Mouse (Mus musculus) kidney, adult 8-10 months (tissue): ENCODE results near the gene Uqcc2.
A peak's percentile ranks its signal among the peaks of the same experiment; 100 is the strongest.

Experiments used
- DNase-seq, 2 experiments: peaks; one replicate each; pipeline ENCODE4 v3.0.0; 2022

Uqcc2 gene

DNA sequence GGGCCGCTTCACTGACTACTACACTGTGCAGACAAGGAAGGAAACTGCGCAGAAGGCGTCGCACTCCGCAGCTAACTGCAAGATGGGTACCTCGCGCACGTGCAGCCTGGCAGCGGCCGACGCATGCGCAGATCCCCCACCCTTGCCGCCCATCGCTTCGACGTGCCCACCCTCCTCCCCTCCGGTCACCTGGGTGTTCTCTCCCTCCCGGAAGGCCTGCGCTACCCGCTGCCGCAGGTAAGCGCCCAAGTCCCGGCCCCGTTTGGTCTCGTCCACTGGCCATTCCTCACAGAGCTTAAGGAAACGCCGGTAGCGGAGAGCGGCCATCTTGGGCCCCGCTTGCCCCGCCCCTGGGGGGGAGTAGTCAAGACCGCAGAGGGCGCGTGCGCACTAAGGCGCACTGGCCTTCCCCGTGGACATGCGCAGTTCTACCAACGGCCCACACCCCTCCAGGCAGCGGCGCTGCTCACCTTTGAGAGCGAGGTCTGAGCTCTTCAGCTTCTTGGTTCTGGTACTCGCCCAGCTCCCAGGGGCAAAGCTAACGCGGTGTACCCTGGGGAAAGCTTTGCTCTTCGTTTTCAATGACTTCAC lies at the start of gene Uqcc2:
Gene Uqcc2 (minus strand): TSS at position 366 of the 591 bp plus-strand sequence.
- peak; percentile 96 to 98 for DNase-seq

DNA sequence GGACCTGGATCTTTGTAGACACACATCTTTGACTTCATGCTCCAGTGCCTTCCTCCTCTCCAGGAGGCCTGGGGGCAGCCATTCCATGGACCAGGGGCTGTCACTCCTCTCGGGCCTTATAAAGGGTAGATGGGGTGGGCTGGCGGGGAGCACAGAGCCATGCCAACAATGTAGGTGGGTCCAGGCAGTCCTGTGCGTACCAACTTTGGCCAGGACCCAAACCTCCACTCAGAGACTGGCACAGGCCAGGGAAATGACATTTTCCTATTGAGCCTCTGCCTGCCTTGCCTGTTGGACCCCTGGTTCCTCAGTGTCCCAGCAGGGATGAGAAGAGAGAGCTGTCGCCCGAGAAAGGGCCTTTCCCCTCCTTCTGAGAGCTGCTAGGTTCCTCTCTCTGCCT lies 48.7 kb upstream of the Uqcc2 start:
- no peak for DNase-seq

DNA sequence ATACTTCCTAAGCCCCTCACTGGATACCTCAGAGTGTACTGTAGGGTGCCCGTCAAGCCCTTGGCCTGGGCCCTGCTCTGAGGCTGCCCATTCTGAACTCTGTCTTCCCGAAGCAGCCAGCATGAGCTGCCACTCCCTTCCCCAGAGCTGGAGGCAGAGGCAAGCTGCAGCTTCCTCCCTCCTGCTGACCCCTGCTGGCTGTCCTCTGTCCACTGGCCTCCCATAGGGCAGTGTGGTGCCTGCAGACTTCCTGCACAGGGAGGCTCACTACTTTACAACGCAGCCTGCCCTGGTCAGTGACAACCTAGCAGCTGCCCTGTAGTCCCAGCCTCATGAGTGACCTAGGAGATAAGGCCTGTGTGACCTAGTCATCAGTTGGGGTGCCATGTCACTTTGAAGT lies 48.0 kb upstream of the Uqcc2 start:
- DNase-seq: no peak

- DNase-seq: no peak
Measured at GRCm38 (mm10) chr17:27179681-27180280, 46.1 kb upstream of the Uqcc2 start.

DNA sequence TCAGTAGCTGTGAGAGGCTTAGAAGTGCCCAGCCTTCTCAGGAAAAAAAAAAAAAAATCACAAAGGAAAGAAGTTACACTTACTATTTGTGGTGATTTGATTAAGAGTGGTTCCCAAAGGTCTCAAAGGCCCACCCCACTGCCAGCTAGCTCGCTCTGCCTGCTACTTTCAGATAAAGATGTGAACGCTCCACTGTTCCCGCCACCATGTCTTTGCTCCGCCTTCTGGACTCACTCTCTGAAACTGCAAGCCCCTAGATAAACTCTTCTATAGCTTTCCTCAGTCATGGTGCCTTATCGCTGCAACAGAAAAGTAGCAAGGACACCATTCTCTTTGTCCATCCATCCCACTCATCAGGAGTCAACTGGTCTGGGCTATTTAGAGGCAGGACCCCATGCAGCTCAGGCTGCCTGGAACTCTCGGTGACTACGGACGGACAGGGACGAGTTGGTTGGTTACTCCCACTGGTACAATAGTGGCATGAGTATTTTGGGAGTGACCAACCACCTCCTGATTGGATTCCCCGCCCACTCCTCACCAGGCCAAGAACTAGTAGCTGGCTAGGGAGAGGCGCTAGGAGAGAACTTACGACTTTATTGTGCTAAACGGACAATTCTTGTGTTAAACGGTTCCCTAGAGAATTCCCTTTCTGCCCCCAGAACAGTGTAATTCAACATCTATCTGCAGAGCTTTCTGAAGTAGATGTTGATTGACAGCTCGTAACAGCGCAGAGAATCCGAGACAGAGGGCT lies 44.9 kb upstream of the Uqcc2 start:
- no peak for DNase-seq

GRCm38 (mm10) chr17:27178019-27178418 lies 44.3 kb upstream of the Uqcc2 start:
- DNase-seq: no peak

GRCm38 (mm10) chr17:27176754-27177153 lies 43.0 kb upstream of the Uqcc2 start:
- no peak for DNase-seq

GRCm38 (mm10) chr17:27176287-27176686 lies 42.6 kb upstream of the Uqcc2 start:
- DNase-seq: no peak

GRCm38 (mm10) chr17:27175196-27175874 lies 41.6 kb upstream of the Uqcc2 start:
- DNase-seq: no peak

DNA sequence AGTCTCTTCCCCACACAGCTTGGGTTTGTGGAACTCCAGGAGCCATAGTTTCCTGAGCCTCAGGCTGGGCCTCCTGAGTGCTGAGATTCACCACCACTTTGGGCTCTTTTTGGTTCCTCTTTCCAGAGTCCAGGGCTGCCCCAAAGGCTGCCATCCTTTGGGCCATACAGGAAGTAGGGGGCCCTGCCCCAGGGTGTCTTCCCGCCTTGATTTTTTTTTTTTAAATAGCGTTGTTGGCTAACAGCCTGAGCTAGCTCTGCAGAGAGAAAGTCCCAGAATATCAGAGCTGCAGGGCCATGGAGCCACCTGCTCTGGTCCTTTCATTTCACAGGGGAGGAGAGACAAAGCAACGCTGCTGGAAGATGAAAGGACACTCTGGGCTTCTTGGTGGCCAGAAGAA lies 40.0 kb upstream of the Uqcc2 start:
- no peak for DNase-seq

DNA sequence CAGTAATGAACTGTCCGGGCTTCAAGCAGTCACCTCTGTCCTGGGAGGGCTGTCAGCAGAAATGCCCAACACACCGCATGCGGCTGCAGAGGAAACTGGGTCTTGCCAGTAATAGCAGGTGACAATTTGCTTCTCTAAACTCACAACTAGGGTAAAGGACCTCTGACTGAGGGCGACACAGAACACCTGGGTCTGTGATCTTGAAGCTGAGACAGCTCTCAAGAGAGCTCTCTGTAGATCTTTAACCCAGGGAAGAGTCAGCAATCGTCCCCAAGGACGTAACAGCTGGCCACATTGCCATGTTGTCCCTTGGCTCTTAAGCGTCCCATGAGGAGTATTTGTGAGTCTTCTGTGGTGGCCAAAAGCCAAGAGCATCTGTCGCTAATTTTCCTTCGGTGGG lies 38.7 kb upstream of the Uqcc2 start:
- no peak for DNase-seq

DNA sequence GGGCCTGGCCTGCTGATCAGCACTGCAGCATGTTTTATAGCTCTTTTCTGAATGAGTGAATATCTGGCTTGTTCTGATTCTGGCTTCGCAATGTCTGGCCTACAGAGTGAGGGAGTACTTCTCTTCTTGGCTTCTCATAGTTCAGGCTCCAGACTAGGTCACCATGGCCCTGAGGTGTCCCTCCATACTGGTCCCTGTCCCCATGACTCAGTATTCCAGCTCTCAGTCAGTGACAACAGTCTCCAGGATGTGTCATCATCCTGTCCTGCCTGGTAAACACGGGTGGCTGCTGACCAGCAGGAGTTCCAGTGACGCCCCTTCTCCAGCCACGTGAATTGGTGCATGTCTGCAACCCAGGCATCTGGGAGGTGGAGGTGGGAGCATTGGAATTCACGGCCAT lies 37.4 kb upstream of the Uqcc2 start:
- no peak for DNase-seq

- DNase-seq: no peak
Measured at GRCm38 (mm10) chr17:27169952-27170695, 36.4 kb upstream of the Uqcc2 start.

GRCm38 (mm10) chr17:27168569-27168968 lies 34.9 kb upstream of the Uqcc2 start:
- DNase-seq: no peak

GRCm38 (mm10) chr17:27167545-27167944 lies 33.8 kb upstream of the Uqcc2 start, which contains the start of gene Ip6k3:
Ip6k3 (minus strand) TSS chr17:27167795.
- DNase-seq: no peak

DNA sequence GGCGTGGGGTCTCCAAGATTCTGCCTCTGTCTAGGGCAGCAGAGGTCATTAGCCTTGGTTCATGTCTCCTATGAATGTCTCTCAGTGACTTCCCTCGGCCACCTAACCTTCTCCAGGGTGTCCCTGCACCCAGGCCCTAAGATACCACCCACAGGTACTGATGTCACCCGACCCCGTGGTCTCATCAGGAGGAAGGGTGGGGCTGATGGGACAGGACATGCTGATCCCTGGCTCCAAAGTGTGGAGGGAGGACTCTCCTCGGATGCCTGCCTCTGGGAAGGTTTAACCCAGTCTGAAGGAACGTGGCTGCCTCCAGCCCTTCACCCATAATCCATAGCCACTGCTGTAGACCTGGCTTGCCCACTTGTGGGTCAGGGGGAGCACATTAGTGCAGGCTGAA lies 33.2 kb upstream of the Uqcc2 start:
- no peak for DNase-seq

GRCm38 (mm10) chr17:27165054-27165773 lies 31.5 kb upstream of the Uqcc2 start:
- peak in 1 of 2 experiments; percentile 29 for DNase-seq

DNA sequence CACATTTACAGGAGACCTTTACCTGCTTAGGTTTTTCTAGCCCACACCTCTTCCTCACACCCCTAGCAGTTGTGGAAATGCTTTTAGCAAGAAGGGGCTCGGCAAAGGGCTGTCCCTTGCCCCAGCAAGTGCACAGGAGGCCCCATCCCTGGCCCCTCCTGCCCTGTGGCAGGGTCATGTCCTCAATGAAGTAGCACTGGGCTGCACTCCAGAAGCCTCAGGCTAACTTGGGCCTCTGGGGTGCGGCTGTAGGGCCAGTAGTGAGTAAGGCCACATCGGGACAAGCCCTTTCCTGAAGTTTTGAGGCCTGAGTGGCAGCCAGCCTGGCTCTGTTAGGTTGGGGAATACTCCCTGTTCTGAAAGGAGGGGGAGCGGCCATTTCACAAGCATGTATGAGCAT lies 27.2 kb upstream of the Uqcc2 start:
- DNase-seq: no peak

- DNase-seq: no peak
Measured at GRCm38 (mm10) chr17:27159169-27159568, 25.5 kb upstream of the Uqcc2 start.

DNA sequence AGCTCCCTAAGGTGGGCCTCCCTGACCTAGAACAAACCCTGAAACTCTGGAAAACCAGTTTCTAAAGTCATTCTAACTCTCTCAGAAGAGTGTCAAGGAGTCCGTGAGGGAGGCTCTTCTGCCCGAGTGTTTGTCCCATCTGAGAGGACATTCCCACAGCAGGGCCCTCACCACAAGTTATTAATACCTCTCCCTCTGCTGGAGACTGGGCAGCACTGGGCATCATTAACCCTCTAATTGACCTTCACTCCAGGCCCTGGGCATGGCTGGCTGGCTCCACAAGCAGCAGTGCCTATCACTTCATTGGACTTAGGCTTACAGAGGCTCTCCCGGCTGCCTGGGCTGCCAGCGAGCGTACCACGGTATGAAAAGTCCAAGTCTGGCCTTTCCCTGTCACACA lies 24.7 kb upstream of the Uqcc2 start:
- no peak for DNase-seq

DNA sequence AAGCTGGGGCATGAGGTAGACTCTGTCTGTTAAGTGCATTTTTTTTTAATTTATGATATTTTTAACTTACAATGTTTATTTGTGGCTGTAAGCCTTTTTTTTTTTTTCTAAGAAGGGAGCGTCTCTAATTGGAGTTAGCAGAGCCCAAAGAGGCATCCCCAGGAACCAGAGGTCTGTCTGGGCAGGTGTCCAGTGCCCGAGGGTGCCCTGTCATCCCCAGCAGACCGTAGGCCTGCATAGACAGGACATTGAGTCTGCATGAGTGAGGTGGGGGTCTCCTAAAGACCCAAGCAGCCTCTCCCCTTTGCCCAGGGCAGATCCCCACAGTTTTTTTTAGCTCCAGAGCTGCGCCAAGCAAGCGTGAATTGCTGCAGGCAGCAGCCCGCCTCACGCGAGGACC lies 22.0 kb upstream of the Uqcc2 start:
- DNase-seq: no peak

- no peak for DNase-seq
Measured at GRCm38 (mm10) chr17:27154881-27155280, 21.2 kb upstream of the Uqcc2 start.
